Mouse (Mus musculus): ENCODE results near the gene Ppp1r21.

DNA sequence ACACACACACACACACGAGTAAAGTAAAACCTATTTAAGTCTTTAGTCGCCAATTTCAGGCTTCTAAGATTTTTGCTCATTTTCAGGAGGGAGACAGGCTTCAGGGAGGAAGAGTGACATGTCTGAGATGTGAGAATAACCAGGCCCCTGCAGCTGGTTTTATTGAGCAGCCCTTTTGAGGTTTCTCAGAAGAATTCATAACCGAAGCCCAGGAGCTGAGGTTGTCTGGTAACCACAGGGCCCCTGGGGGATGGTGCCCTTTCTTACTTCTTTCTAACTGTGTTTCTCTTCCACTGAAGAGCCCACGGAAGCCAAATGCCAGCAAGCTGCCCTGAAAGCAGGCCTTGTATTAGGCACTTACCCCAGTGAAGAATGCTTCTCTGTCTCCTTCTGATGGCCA is 91.0 kb downstream of the Ppp1r21 start:
- TF ChIP-seq CTCF (IDR thresholded peaks at IDR 0.05; ENCODE audit: insufficient read depth, low read length): no peak
- no peak for TF ChIP-seq POLR2A (IDR thresholded peaks at IDR 0.05; ENCODE audit: borderline replicate concordance, extremely low read depth, low read depth, low read length)
